Mouse (Mus musculus) monocyte, adult 2 months (primary cell): ENCODE measurements around the gene Gm9945.

Experiments used
- DNase-seq, 2 experiments: peaks; one replicate each; pipeline ENCODE4 v3.0.0; 2022; ENCODE audit warnings: low spot score in 2 of 2, low read depth in 1 of 2

Gm9945 gene

GRCm38 (mm10) chr11:53521821-53522131 lies 41.8 kb downstream of the Gm9945 start:
- DNase-seq = no peak

- no peak for DNase-seq
Measured at GRCm38 (mm10) chr11:53522362-53522761, 42.4 kb downstream of the Gm9945 start.

GRCm38 (mm10) chr11:53522930-53523329 lies 43.0 kb downstream of the Gm9945 start:
- DNase-seq = no peak

- no peak for DNase-seq
Measured at GRCm38 (mm10) chr11:53523545-53524405, 43.8 kb downstream of the Gm9945 start.

- DNase-seq = no peak
Measured at GRCm38 (mm10) chr11:53524905-53525304, 44.9 kb downstream of the Gm9945 start.

GRCm38 (mm10) chr11:53525461-53525860 lies 45.5 kb downstream of the Gm9945 start:
- DNase-seq = no peak

- no peak for DNase-seq
Measured at GRCm38 (mm10) chr11:53528397-53529252, 48.7 kb downstream of the Gm9945 start.

- no peak for DNase-seq
Measured at GRCm38 (mm10) chr11:53529253-53529557, 49.2 kb downstream of the Gm9945 start.

GRCm38 (mm10) chr11:53530001-53530400 lies 50.0 kb downstream of the Gm9945 start:
- DNase-seq = no peak
